Mouse (Mus musculus) liver, embryonic 13.5 days (tissue): ENCODE measurements around the gene App. TPM values are rescaled to one million over a fixed set of nuclear protein-coding genes. Genes with fewer than 3 reads are reported as not detected.

Experiments
- ATAC-seq: fragments of 200-750 bp; cut with Nextera tagmentation; 2 replicates; pipeline ENCODE4 v1.8.0; 2017; ENCODE audit warnings: low read depth, mild to moderate bottlenecking, moderate number of reproducible peaks, moderate library complexity
- DNase-seq: peaks from one replicate; pipeline ENCODE4 v3.0.0; 2022
- H3K27ac ChIP-seq: fragments of 300-500 bp; sonication (generic); 2 replicates; pipeline ENCODE4 v1.5.1; 2015; ENCODE audit warnings: moderate library complexity, mild to moderate bottlenecking, inconsistent platforms
- H3K27me3 ChIP-seq: fragments of 300-500 bp; sonication (generic); 2 replicates; pipeline ENCODE4 v1.6.1; 2015; ENCODE audit warnings: mild to moderate bottlenecking, inconsistent platforms
- H3K36me3 ChIP-seq: fragments of 300-500 bp; sonication (generic); 2 replicates; pipeline ENCODE4 v1.6.1; 2015; ENCODE audit warnings: mild to moderate bottlenecking, inconsistent platforms
- H3K4me1 ChIP-seq: fragments of 300-500 bp; sonication (generic); replicated peaks from 2 replicates; pipeline ENCODE4 v1.6.1; 2015; ENCODE audit warnings: inconsistent platforms
- H3K4me2 ChIP-seq: fragments of 300-500 bp; sonication (generic); 2 replicates; pipeline ENCODE4 v1.6.1; 2015; ENCODE audit warnings: inconsistent platforms, mild to moderate bottlenecking, moderate library complexity
- H3K4me3 ChIP-seq: fragments of 300-500 bp; sonication (generic); replicated peaks from 2 replicates; pipeline ENCODE4 v1.5.1; 2015; ENCODE audit warnings: mild to moderate bottlenecking, inconsistent platforms
- H3K9ac ChIP-seq: fragments of 300-500 bp; sonication (generic); 2 replicates; pipeline ENCODE4 v1.6.1; 2015; ENCODE audit warnings: mild to moderate bottlenecking, inconsistent platforms
- H3K9me3 ChIP-seq: fragments of 300-500 bp; sonication (generic); replicated peaks from 2 replicates; pipeline ENCODE4 v1.6.1; 2016; ENCODE audit warnings: inconsistent platforms
- WGBS: fragments of 180-500 bp; shearing (Covaris S2); methylation state at CpG from one replicate; pipeline ENCODE4 v1.1.7; 2015; ENCODE audit not compliant: insufficient replicate concordance; 5-methylcytosine and 5-hydroxymethylcytosine counted together
- polyA plus RNA-seq: library from polyadenylated mRNA; unstranded; fragments of >200 nt; fragmentation: Nextera tagmentation; extraction: Ambion mirVana; gene quantifications from 2 replicates; pipeline ENCODE4 v1.2.1, GENCODE M21; 2015

The App gene
- polyA plus RNA-seq, 1 experiment from 2014 or later: 17.2 TPM

GRCm38 (mm10) chr16:85133468-85133881, 40.1 kb downstream of the App start:
- peaks cover 51% of the 10 kb centered on the region for H3K4me1 ChIP-seq
- peak overlapping the region; percentile 28 for H3K4me2 ChIP-seq
- no peaks in the 10 kb centered on the region for H3K36me3 ChIP-seq
- no peaks in the 10 kb centered on the region for H3K27me3 ChIP-seq
- H3K27ac ChIP-seq: peak overlapping the region; percentile 73
- DNase-seq (no peak), ATAC-seq (no peak)
- peak overlapping the region; percentile 6; the same call in 1 of the 2 replicates for H3K4me3 ChIP-seq
- 38% methylated on average over 5 of the region's 5 CpGs for WGBS
- no peak overlapping the region for H3K9ac ChIP-seq
- no peaks in the 10 kb centered on the region for H3K9me3 ChIP-seq

DNA sequence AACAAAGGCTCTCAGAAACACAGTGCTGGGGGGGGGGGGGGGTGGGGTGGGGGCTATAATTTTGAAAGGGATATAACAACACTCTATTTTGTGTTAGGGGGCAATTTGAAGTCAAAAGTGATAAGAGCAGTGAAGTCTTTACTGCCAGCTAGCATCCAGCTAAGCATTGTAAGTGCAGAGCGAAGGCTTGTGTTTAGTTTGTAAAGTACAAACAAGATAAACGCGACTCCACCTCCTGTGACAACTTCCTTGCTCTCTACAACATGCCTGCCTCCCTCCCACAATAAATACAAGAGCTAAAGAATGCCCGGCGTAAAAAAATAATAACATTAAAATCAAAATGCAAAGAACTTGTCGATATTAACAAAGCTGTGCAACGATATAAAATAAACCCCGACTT, 40.5 kb downstream of the App start:
- Histone ChIP-seq H3K27me3 (no peaks in the 10 kb centered on the region), H3K9me3 (no peaks in the 10 kb centered on the region), H3K9ac (no peak overlapping the region), H3K27ac (peak overlapping the region; percentile 73), H3K4me1 (peaks cover 53% of the 10 kb centered on the region), H3K4me2 (peak overlapping the region; percentile 28), H3K36me3 (no peaks in the 10 kb centered on the region), H3K4me3 (no peak overlapping the region)
- WGBS: 55% methylated on average over 8 of the region's 8 CpGs
- no peak for ATAC-seq
- DNase-seq: no peak

GRCm38 (mm10) chr16:85132182-85132581, 41.4 kb downstream of the App start:
- 0 out of 2 replicates have a peak overlapping the region, but pooled peaks have one; percentile 28 for H3K4me2 ChIP-seq
- ATAC-seq: no peak
- no peak overlapping the region for H3K9ac ChIP-seq

DNA sequence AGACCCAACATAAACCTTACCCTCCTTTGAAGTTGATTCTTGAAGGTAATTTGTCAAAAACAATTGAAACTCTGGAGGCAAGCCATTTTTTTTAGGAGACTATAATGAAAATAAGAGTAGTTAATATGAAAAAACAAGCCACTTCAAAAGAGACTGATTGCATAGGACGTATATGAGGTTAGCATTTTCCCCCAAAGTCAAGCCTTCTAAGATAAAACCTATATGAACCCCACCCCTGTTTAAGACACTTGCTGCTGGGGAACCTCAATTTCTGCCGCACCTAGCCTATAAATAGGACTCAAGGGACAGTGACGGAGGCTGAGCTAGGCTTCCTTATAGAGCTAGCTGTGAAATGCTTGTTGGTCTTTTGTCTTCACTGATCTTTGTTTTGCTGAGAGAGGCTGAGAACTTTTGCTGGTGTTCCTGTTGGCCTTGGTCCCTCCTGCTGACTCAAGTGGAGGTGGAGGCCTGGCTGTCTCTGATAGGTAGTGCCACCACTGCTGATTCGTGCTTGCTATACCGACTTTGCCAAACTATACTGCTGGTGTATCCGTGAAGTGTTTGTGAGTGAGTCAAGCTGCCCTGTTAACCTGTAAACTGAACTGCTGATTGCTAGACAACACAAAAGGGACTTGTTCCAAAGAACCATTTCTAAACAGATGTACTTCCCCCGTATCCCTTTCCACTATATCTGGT, 42.6 kb downstream of the App start:
- Histone ChIP-seq H3K4me2 (0 out of 2 replicates have a peak overlapping the region, but pooled peaks have one; percentile 12), H3K27me3 (no peaks in the 10 kb centered on the region), H3K27ac (peak overlapping the region; percentile 77), H3K4me1 (peaks cover 54% of the 10 kb centered on the region), H3K9ac (no peak overlapping the region), H3K4me3 (no peak overlapping the region), H3K9me3 (no peaks in the 10 kb centered on the region), H3K36me3 (no peaks in the 10 kb centered on the region)
- DNase-seq: no peak
- WGBS: 49% methylated on average over 7 of the region's 7 CpGs
- ATAC-seq: peak; percentile 86

More at GRCm38 (mm10) chr16:85132182-85132581, 41.4 kb downstream of the App start:
- Histone ChIP-seq H3K9me3 (no peaks in the 10 kb centered on the region), H3K4me3 (no peak overlapping the region), H3K4me1 (peaks cover 54% of the 10 kb centered on the region), H3K27ac (peak overlapping the region; percentile 73), H3K36me3 (no peaks in the 10 kb centered on the region), H3K27me3 (no peaks in the 10 kb centered on the region)
- WGBS: 42% methylated on average over 5 of the region's 5 CpGs
- no peak for DNase-seq

- peaks cover 54% of the 10 kb centered on the region for H3K4me1 ChIP-seq
Observed at GRCm38 (mm10) chr16:85128693-85129657, 44.6 kb downstream of the App start.

DNA sequence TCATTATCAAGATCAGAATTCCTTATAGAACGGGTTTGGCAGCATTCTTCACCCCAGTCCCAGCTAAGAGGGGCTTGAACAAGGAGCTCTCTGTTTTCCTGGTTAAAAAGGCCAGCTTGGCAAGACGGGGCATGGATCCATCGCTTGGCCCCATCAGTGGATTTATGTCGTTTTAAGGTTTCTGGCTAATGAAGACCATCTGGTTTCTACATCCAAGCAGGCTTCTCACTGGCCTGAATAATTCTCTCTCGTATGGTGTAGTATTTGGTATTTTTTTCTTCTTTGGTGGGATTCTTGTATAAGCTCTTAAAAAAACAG, 45.3 kb downstream of the App start:
- Histone ChIP-seq H3K27ac (no peak overlapping the region), H3K4me1 (peaks cover 47% of the 10 kb centered on the region), H3K4me2 (no peak overlapping the region), H3K9me3 (no peaks in the 10 kb centered on the region), H3K36me3 (no peaks in the 10 kb centered on the region), H3K9ac (no peak overlapping the region), H3K4me3 (no peak overlapping the region), H3K27me3 (no peaks in the 10 kb centered on the region)
- ATAC-seq (no peak), DNase-seq (no peak)
- 60% methylated on average over 5 of the region's 5 CpGs for WGBS

More at GRCm38 (mm10) chr16:85128693-85129657, 44.6 kb downstream of the App start:
- no peak overlapping the region for H3K4me3 ChIP-seq
- 0 out of 2 replicates have a peak, but pooled peaks have one; percentile 24 for ATAC-seq
- H3K27me3 ChIP-seq: no peaks in the 10 kb centered on the region
- H3K36me3 ChIP-seq: no peaks in the 10 kb centered on the region
- no peaks in the 10 kb centered on the region for H3K9me3 ChIP-seq
- no peak overlapping the region for H3K9ac ChIP-seq
- 58% methylated on average over 13 of the region's 13 CpGs for WGBS
- H3K27ac ChIP-seq: peak overlapping the region; percentile 77
- H3K4me2 ChIP-seq: 0 out of 2 replicates have a peak overlapping the region, but pooled peaks have one; percentile 10
- DNase-seq: no peak

DNA sequence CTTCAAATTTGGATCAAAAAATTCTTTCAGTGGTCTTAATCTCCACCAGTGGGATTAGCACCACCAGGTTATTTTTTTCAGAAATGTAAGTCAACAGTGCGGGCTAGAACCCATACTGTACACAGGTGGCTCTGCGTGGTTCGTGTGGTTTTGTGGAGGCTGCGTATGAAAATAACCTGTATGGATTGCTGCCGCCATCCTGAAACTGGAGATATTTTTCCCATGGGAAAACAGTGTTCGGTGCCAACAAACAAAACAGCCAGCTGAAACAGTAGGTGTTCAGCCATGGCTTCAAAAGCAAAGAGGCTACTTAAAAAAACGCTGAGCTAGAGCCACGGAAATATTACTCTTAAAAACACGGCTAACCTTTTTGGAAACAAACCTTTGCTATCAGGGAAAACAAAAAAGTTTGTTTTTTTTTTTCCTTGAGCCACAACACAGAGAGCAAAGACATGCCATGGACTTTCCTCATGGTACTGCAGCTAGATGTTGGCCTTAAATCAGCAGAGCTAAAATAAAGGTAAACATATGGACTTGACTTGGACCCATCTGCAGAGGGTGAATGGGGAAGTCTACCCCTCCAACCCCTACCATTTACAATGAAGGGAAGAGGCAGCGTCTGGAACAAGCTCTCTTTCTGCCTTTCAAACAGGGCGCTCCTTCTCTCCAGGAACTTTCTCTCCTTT, 45.8 kb downstream of the App start:
- no peak for ATAC-seq
- Histone ChIP-seq H3K4me1 (peaks cover 42% of the 10 kb centered on the region), H3K27me3 (no peaks in the 10 kb centered on the region), H3K27ac (no peak overlapping the region), H3K9me3 (no peaks in the 10 kb centered on the region), H3K9ac (no peak overlapping the region), H3K36me3 (no peaks in the 10 kb centered on the region), H3K4me2 (no peak overlapping the region), H3K4me3 (no peak overlapping the region)
- WGBS: 74% methylated on average over 11 of the region's 11 CpGs
- no peak for DNase-seq

DNA sequence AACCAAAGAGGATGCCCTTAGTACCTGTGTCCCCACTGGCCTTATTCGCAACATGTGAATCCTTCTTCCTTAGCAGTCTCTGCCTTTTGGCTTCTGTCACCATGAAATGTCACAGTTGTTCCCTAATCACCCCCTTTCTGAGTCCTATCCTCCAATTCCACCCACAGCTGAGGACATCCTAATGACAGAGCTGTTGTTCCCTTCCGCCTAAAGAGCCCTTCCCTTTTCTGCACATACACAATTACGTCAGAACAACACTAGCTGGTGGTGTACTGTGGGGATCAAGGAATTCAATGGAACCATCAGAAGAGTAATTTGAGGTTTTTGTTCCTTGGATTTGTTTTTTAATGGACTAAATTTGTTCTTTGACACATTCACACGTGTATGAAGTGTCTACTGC, 48.9 kb downstream of the App start:
- no peak for DNase-seq
- WGBS: 77% methylated on average over 4 of the region's 4 CpGs
- ATAC-seq: no peak
- no peaks in the 10 kb centered on the region for H3K27me3 ChIP-seq
- H3K9me3 ChIP-seq: no peaks in the 10 kb centered on the region
- H3K27ac ChIP-seq: no peak overlapping the region
- no peak overlapping the region for H3K4me2 ChIP-seq
- H3K9ac ChIP-seq: no peak overlapping the region
- no peak overlapping the region for H3K4me3 ChIP-seq
- peaks cover 14% of the 10 kb centered on the region for H3K4me1 ChIP-seq
- no peaks in the 10 kb centered on the region for H3K36me3 ChIP-seq

- Histone ChIP-seq H3K9ac (no peak overlapping the region), H3K36me3 (no peaks in the 10 kb centered on the region), H3K27me3 (no peaks in the 10 kb centered on the region), H3K9me3 (no peaks in the 10 kb centered on the region), H3K4me1 (no peaks in the 10 kb centered on the region), H3K4me3 (no peak overlapping the region), H3K4me2 (no peak overlapping the region), H3K27ac (no peak overlapping the region)
- 63% methylated on average over 5 of the region's 5 CpGs for WGBS
- DNase-seq (no peak), ATAC-seq (no peak)
Observed at GRCm38 (mm10) chr16:85121983-85122382, 51.6 kb downstream of the App start.

- H3K9me3 ChIP-seq: no peaks in the 10 kb centered on the region
- H3K4me2 ChIP-seq: no peak overlapping the region
- DNase-seq (no peak), ATAC-seq (no peak)
- H3K36me3 ChIP-seq: no peaks in the 10 kb centered on the region
- no peak overlapping the region for H3K4me3 ChIP-seq
- H3K27ac ChIP-seq: no peak overlapping the region
- no peaks in the 10 kb centered on the region for H3K27me3 ChIP-seq
- H3K9ac ChIP-seq: no peak overlapping the region
- H3K4me1 ChIP-seq: no peaks in the 10 kb centered on the region
- 73% methylated on average over 6 of the region's 6 CpGs for WGBS
Observed at GRCm38 (mm10) chr16:85118916-85119315, 54.6 kb downstream of the App start.

DNA sequence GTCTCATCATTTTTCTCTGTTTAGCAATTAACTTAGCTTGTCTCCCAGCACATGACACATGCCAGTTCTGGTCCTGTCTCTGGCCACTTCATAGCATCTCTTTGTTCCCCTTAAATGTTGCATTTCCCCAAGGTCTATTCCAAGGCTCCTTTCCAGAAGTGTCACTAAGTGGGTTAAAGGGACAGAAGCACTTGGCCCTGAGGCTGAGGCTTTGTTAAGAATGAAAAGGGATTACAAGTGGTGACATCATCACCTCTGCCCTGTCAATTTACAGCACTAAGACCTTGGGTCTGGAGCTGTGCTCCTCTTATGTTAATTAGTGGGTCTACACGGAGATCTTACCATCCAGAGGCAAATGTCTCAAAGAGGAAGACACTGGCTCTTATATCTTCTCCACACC, 56.0 kb downstream of the App start:
- Histone ChIP-seq H3K4me3 (no peak overlapping the region), H3K27ac (no peak overlapping the region), H3K36me3 (no peaks in the 10 kb centered on the region), H3K27me3 (no peaks in the 10 kb centered on the region), H3K9ac (no peak overlapping the region), H3K9me3 (no peaks in the 10 kb centered on the region), H3K4me1 (no peaks in the 10 kb centered on the region), H3K4me2 (no peak overlapping the region)
- ATAC-seq (no peak), DNase-seq (no peak)
- WGBS: 55% methylated on average over 1 of the region's 1 CpGs
